Mouse (Mus musculus) brain, embryonic 14.5 days (tissue): Measurements from ENCODE around the gene Ass1.

Source experiments
- CTCF ChIP-seq: fragments of 200-500 bp; IDR thresholded peaks from 2 replicates; pipeline ENCODE4 v1.5.1; 2012; ENCODE audit warnings: inconsistent platforms, mild to moderate bottlenecking, moderate library complexity, borderline replicate concordance; ENCODE audit not compliant: insufficient read depth, insufficient read length; ENCODE audit errors: extremely low read depth
- POLR2A ChIP-seq: fragments of 200-500 bp; IDR thresholded peaks from 2 replicates; pipeline ENCODE4 v1.6.1; 2012; ENCODE audit warnings: mild to moderate bottlenecking, inconsistent platforms, borderline replicate concordance; ENCODE audit not compliant: poor library complexity, insufficient read depth, insufficient read length, severe bottlenecking; ENCODE audit errors: extremely low read depth

- TF ChIP-seq POLR2A, result no peak
- TF ChIP-seq CTCF, result no peak
Observed at GRCm38 (mm10) chr2:31474686-31475085, 4.7 kb downstream of the Ass1 start.
